Mouse (Mus musculus): ENCODE data around the gene Bves.
"Not testable (repeated sequence)": the region's sequence is repeated elsewhere in the genome, so short reads cannot be mapped to it uniquely, and the experiment has no call there.

Gene Bves

DNA sequence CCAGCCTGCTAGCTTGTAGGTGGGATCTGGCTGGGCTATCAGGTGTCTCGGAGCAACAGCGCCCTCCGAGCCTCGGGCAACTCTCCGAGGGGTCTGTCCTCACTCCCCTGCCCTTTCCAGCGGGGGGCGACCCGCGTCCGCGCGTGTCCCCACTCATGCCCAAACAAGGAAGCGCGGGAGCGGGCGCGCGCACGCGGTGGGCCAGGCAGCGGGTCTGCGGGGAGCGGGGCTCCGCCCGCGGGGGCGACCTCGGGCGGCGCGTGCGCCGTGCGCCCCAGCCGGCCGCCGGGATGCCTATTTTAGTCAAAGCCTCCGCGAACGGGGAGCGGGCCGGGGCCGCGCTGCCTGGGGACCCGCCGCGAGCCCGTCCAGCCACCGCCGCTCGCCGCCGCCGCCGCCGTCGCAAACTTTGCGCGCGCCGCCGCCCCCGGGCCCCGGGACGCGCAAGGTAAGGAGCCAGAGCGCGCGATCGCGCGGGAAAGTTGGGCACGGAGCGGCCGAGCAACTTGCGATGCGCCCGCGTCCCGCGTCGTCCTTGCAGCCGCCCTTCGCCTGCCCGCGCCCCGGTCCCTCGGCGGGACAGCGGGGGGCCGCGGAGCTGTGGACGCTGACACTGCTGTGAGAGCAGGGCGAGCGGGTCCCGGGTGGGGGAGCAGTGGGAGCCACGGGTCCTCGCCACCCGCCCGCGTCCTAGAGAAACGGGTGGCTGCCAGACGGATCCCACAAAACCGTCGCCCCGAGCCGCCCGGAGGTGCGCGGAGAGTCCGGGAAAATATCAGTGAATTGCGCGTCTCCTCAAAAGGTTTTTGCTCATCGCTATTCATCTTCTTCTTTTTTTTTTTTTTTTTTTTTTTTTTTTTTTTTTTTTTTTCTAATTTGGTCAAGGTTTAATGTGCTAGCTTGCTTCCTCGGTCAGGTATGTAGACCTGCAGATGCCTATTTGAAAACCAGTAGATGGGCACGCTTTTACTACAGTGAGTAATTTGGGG, at the start of gene Bves:
Gene Bves, plus strand, starts transcription at position 339 of the 989 bp plus-strand sequence.
- peak; percentile 72 for DNase-seq (ENCODE audit: low spot score)

- DNase-seq (ENCODE audit: low spot score), result no peak
Measured at GRCm38 (mm10) chr10:45288351-45288750, 47.2 kb upstream of the Bves start.

DNA sequence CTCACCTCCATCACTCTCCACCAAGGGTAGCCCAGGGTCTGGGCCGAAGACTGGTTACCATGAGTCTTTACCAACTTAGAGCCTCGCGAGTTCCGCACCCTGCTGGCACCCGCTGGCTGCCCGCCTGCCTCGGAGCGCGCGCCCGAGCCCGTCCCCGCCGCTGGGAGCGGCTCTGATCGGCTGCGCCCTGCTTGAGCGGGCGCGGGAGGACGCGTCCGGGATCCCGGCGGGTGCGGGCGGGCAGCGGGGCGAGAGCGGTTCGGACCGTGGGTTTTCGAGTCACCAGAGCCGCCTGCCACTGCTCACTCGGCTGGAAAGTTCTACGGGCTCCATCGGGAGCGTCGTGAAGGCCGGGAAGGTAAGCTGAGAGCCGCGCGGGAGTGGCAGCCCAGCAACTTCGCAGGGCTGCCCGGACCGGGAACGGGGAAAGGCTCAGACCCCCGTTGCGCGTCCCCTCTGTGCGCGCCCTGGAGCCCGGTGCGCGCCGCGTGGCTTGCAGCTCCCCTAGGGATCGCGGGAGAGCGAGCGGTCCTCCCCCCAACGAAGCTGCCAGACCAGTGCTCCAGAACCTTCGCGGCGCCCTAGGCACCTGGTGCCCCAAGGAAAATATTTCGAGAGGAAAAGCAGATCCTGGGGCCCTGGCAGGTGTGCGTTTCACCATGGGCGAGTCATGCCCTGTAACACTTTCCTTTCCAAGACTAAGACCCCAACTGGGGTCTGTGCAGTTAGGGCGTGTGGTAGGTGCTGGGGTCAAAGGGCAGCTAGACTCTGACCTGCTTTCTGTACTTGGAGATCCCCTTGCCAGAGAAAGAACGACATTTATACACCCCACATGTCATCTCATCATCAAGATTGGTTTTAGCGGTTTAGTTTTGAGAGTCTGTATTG, 46.1 kb upstream of the Bves start:
- peak; percentile 84 for DNase-seq (ENCODE audit: low spot score)

DNA sequence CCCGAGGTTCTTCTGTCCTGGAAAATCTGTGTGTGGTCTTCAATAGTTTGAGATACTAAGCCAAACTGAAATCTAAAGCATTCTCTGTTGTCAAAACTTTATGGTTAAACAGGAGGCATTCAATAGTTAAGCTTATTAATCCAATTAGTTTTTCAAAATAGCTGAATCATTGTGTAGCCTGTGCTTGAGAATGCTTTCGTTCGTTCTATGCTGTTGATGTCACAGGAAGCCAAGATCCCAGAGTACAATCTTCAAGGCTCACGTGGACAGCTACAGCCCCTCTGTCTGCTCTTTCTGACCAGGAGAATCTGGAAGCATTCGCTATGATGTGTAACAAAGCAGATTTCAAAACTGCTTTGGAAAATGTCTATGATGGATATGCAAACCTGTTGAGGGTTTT, 45.0 kb upstream of the Bves start:
- DNase-seq (ENCODE audit: low spot score), result peak; percentile 49

DNA sequence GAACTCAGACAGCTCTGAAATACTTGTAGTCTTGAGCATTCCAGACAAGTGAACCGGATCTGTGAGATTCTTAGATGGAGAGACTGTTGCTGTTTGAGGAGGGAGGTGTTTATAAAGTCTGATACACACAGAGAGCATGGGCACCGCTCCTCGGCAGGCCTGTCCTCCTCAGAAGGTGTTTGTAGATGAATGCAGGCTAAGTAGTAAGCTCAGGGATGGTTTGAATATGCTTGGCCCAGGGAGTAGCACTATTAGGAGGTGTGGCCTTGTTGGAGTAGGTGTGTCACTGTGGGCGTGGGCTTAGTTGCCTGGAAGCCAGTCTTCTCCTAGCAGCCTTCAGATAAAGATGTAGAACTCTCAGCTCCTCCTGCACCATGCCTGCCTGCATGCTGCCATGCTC, 43.4 kb upstream of the Bves start:
- not testable (repeated sequence) for DNase-seq (ENCODE audit: low spot score)

DNA sequence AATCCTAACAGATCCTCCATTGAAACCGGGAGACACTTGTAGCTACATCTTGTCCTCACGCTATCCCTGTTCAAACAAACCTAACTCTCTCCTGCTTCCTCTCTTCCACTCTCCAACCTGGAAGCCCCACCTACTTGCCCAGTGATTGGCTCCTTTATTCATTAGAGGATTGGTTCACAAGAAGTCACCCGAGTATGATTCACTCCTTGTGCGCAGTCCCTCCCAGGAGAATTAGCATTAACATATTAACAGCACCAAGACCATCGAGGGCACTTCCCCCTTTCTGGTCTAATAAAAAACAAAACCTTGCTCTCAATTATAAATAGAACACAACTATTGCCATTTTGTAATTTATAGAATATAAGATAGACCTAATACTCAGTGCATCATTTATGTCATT, 40.5 kb upstream of the Bves start:
- no peak for DNase-seq (ENCODE audit: low spot score)

DNA sequence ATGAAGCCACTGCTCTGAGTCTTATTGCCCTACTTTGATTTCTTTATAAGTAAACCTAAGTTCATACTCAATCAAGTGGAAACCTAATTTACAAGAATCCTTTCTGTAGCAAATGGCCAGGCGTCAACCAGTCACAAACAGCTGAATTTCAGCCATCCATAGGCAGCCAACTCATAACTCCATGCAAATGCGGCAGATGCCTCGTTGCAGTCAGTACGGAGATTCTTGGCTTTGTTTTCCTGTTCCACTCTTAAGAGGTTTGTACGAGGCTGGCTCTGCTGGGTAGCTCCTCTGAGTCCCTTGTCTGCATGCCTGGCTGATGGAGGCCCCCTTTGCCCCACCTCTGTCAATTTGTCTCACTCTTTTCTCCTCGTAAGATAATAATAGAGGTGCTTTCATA, 37.1 kb upstream of the Bves start:
- DNase-seq (ENCODE audit: low spot score), result no peak

GRCm38 (mm10) chr10:45299509-45299908, 36.1 kb upstream of the Bves start:
- DNase-seq (ENCODE audit: low spot score), result no peak

DNA sequence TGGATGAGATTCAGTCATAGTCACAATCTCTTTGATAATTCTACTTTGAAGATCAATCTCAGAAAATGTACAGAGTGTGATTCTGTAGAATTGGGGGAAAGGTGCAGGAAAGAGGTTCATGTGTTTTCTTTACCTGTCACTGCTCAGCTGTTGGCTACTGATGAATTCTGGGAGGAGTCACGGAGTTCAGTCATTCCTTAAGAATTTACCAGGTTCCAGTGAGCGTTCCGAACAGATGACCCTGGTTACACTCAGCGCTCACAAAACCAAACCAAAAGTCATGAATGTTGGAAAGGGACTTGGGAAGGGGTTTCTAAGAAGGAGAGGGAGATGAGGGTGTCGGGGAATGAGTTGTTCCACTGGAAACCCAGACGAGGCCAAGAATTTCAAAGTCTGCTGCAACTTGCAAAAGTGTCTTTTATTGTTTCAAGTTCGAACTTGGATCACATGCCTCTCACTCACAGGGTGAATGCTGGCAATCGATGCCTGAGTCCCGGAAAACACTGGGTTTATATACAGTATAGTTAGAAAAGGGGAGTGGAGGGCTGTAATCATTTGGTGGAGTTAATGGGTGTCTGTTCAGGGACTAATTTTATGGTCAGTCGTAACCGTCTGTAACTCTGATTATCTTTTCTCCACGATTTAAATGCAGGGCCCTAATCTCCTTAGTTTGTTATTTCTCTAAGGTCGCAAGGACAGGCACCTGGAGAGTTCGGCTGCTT, 32.1 kb upstream of the Bves start:
- no peak for DNase-seq (ENCODE audit: low spot score)

DNA sequence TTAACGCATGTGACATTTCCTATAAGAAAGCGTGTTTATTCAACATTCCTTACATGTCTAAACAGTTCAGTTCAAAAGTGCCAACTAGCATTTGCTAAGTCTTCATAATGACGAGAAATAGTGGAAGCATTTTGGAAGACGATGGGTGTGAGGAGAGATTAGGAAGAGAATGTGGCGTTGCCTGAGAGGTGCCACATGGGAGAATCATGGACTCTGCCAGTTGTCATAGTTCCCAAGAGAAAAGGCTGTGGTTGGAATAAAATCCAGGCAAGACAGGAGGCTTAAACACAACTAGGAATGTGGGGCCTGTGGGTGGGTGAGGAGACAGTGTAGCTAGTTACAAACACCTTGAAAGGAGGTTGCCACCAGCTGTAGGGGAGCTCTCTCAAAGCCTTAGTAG, 30.4 kb upstream of the Bves start:
- no peak for DNase-seq (ENCODE audit: low spot score)

DNA sequence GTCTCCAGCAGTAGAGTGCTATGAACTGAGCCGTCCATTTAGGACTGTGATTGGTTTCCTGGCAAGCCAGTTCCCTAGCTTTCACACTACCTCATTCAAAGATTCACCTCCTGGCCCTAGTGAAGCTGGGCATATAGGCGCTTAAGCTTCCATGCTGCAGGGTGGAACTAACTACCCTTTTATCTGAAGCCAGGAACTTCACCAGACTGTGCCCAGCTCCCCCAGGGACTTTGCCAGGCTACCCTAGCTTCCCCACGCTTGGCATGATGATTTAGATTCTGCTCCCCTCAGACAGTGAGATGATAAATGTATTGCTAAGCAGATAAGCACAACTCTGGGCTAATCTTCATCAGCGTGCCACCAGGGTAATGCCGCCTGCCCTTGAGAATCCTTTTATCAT, 24.4 kb upstream of the Bves start:
- DNase-seq (ENCODE audit: low spot score), result peak; percentile 74

- DNase-seq (ENCODE audit: low spot score), result peak; percentile 89
Measured at GRCm38 (mm10) chr10:45311624-45312023, 23.9 kb upstream of the Bves start.

GRCm38 (mm10) chr10:45314865-45315264, 20.7 kb upstream of the Bves start:
- no peak for DNase-seq (ENCODE audit: low spot score)

- no peak for DNase-seq (ENCODE audit: low spot score)
Measured at GRCm38 (mm10) chr10:45318922-45319321, 16.6 kb upstream of the Bves start.

DNA sequence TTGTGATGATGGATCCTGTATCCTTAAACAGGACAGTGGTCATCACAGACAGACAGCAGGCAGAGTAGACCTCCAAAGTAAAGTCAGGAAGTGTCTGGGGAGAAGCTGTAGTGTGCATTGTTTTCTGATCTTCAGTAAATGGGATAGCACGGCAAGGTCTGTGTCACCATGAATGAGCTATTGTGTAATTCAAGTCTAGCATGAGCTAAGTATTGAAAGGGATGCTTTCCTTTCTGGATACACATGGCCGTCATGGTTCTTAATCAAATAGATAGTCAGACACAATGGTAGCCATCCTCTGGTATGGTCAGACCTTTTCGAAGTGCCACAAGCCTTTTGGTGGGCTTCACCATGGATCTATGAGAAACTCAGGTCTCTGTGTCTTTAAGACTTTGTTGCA, 15.3 kb upstream of the Bves start:
- no peak for DNase-seq (ENCODE audit: low spot score)

DNA sequence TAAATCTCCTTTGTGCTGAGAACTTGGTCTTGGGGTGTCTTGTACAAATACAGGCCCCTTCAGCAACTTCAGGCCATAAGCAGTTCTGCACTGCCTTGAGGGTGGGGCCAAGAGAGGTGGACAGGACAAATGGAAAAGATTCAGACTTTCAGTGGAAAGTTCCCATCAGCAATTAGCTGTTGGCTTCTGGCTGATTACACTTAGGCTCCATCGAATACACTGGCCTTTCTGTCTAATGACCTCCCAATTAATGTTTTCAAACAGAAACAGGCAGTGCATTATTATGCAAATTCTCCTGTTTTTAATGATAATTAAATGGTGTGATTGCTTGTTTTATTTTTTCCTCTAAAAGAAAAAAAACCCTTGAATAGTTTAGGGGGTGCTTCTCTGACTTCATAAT, 11.4 kb upstream of the Bves start:
- no peak for DNase-seq (ENCODE audit: low spot score)

DNA sequence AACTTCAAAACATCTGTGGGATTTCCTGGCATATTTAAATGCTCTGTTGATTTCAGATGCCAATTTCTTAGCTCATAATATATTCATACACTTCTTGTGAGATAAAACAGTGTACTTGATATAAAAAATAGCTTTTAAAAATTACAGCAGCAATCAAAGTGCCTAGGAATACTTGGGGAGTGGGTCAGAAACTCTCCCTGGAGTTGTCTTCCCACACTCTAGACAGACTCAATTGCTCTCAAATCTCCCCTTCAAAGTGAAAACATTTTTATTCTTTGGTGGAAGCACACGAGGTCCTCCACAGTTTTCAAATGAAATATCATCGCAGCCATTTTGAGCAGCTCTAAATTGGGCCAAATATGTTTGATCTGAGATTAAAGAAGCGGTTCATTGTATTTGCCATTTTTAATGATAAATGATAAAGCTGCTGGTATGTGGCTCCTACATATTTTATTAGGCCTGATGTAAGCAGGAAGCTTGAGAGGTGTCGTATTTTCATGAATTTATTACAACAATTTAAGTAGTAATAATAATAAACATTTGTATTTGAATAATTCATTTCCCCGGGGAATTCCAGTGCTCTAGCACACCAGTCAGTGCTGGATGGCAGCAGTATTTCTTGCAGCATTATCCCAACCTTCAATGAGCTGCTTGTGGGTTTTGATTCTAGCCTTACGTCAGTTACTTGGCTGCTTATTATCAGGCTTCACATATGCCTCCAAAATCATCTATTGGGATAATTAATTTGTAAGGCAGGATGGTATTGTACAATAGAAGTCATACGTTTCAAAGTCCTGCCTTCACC, 7.2 kb upstream of the Bves start:
- no peak for DNase-seq (ENCODE audit: low spot score)

- peak; percentile 22 for DNase-seq (ENCODE audit: low spot score)
Measured at GRCm38 (mm10) chr10:45334925-45335324, 647 bp upstream of the Bves start.

GRCm38 (mm10) chr10:45339106-45339505, 3.5 kb downstream of the Bves start:
- no peak for DNase-seq (ENCODE audit: low spot score)

- DNase-seq (ENCODE audit: low spot score), result no peak
Measured at GRCm38 (mm10) chr10:45344381-45344780, 8.8 kb downstream of the Bves start.

GRCm38 (mm10) chr10:45345217-45345616, 9.6 kb downstream of the Bves start:
- DNase-seq (ENCODE audit: low spot score), result peak; percentile 77

Data from MN1 (cell line).